Mouse (Mus musculus) right cerebral cortex, postnatal 4 days (tissue): ENCODE data around the gene Arhgap15.

Experiments
- DNase-seq: peaks from one replicate; pipeline ENCODE4 v3.0.0-alpha.2; 2022

The Arhgap15 gene

GRCm38 (mm10) chr2:44044088-44044487 is 295.5 kb downstream of the Arhgap15 start:
- no peak for DNase-seq

- DNase-seq = no peak
Observed at GRCm38 (mm10) chr2:44044634-44045033, 296.0 kb downstream of the Arhgap15 start.

DNA sequence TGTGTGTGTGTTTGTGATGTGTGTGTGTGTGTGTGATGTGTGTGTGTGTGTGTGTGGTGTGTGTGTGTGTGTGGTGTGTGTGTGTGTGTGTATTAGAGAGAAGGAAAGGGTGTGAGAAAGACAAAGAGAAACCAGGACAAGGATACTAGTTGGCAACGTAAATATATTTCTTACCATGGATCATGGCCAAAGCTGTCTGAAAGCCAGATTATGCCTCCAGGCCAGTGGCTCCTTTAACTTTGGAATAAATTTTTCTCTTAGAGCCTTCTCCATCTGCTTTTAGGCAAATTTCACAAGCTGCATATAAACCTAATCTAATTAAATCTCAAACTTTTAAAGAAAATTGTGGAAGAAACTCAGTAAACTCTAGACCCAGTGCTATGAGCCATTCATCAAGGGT is 296.6 kb downstream of the Arhgap15 start:
- no peak for DNase-seq

DNA sequence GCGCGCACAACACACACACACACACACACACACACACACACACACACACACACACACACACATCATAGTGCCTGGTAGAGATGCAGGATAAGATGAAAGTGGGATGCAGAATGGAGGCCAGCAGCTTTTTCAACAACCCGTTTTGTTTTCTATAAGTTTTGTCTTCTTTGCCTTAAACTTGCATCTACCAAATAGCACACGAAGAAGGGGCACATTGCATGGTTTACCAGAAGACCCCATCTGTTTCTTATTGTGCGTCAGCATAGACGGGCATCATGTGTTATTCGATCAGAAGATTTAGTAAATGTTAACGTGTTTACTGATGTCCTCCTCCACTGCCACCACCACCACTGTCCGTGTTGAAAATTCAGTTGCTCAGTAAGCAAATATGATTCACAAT is 311.7 kb downstream of the Arhgap15 start:
- no peak for DNase-seq

DNA sequence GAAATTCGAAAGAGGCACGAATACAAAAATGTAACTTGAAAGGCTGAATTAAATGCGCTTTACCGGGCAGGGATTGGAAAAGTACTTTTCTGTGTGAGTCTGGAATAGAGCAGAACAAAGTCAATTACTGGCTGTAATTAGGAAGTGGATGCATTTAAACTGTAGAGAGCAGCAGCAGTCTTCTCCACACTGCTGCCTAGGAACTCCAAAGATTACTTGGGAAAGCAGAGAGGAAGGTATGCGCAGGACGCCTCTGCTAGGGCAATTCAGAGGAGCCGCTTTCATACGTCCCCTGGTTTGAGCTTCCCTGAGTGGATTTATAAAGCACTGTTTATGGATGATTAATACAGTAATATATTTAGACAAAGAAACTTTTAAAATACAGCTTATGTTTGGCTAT is 312.1 kb downstream of the Arhgap15 start:
- DNase-seq = no peak

DNA sequence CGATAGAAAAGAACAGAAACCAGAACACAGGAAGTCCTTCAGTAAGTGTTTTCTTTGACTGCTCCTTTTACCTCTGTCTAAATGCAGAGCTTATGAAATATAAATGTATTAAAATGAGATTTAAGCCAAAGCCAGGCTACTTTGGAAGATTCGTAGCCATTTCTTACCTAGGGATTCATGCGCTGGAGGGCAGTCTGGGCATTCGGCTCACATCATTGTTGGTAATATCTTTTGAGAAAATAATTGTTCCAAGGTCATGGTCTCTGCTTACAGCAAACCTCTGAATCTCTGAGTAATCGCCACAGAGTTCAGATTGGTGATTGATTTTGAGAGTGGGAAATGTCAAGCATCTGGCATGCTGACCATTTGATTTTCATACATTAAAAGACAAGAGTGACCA is 316.4 kb downstream of the Arhgap15 start:
- no peak for DNase-seq

- DNase-seq = no peak
Observed at GRCm38 (mm10) chr2:44068151-44068840, 319.7 kb downstream of the Arhgap15 start.

DNA sequence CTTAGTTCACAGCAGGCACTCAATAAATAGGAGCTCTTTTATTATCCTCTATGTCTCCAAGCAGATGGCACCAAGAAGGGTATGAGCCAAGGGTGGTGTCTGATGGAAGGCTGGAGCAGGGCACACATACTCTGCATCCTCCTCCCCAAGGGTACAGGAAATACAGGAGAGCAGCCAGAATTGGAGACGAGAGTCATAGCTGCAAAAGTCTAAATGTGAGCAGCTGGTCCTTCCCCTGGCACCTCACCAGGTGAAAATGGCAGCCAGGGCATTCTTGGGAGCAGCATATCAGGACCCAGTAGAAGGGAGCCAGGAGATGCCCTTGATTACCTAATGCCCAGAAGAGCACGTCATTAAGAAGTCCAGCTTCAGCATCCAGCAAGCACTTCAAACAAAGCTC is 320.3 kb downstream of the Arhgap15 start:
- DNase-seq = no peak

GRCm38 (mm10) chr2:44076570-44076969 is 327.9 kb downstream of the Arhgap15 start:
- DNase-seq = no peak

DNA sequence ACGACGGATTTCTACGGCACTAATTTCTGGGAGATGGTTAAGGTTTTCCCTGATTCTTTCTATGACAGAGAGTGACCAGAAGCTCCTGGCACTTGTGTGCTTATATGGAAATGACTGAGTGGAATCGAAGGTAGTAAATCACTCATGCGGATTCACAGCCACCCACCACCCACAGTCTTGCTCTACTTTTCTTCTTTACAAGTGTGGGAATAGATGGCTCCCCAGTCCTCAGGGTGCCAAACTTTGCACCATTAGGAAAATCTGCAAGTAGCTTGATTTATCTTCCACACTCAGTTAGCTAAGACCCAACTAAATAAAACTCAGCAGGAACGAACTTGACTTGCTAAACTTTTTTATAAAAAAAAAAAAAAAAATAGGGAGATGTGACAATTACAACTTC is 331.9 kb downstream of the Arhgap15 start:
- no peak for DNase-seq

GRCm38 (mm10) chr2:44081241-44081640 is 332.6 kb downstream of the Arhgap15 start:
- no peak for DNase-seq

DNA sequence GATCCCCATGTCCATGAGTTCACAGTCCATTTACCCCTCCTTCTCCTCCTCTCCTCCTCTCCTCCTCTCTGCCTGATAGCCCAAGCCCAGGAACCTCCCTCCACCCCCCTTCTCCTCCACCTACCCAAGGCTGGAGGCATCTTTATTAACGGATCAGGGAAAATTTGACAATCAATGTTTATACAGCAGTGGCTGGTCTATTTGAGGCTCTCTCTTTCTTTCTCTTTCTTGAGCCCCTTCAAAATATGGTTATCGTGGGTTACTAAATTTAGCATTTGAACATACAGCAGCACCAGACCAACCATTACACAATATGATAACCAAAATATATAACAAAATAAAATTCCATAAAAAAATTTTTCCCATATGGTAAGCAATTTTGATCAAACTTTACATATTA is 335.8 kb downstream of the Arhgap15 start:
- no peak for DNase-seq

- DNase-seq = no peak
Observed at GRCm38 (mm10) chr2:44086403-44087056, 337.9 kb downstream of the Arhgap15 start.

GRCm38 (mm10) chr2:44098552-44098951 is 349.9 kb downstream of the Arhgap15 start:
- no peak for DNase-seq

GRCm38 (mm10) chr2:44102351-44102750 is 353.7 kb downstream of the Arhgap15 start:
- no peak for DNase-seq

DNA sequence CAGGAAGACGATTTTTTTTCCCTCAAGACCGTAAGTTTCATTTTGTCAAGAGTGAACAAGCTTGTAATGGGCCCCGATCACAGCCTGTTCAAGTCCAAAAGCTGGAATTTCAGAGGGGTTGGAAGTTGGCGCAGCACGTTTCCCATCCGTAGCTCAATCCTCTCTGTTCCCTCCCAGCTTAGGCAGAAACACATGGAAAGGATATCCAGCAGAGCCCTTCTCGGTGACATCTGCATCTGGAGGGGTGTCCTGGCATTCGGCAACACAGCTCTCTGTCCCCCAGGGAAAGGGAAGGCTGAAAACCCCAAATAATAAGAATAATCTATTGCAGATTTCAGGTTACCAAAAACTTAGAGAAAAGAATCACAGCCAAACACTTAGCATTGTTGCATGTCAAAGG is 354.7 kb downstream of the Arhgap15 start:
- no peak for DNase-seq

DNA sequence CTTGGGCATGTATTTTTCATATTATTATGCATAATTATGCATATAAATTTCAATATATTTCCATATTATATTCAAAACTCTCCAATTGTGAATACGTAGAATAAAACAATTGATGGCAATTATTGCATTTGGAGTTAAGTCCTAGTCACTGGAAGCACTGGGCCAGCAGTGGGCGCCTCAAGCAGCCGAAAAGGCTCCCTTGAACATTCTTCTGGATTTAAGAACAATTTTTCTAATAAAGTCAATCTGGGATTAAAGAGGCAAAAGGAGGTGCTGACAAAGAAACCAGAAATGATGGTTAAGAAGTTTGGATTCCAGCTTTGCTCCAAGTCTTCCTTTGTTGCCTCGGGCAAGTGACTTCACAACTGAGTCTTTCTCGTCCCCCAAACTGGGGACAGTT is 355.1 kb downstream of the Arhgap15 start:
- peak; percentile 18 for DNase-seq

DNA sequence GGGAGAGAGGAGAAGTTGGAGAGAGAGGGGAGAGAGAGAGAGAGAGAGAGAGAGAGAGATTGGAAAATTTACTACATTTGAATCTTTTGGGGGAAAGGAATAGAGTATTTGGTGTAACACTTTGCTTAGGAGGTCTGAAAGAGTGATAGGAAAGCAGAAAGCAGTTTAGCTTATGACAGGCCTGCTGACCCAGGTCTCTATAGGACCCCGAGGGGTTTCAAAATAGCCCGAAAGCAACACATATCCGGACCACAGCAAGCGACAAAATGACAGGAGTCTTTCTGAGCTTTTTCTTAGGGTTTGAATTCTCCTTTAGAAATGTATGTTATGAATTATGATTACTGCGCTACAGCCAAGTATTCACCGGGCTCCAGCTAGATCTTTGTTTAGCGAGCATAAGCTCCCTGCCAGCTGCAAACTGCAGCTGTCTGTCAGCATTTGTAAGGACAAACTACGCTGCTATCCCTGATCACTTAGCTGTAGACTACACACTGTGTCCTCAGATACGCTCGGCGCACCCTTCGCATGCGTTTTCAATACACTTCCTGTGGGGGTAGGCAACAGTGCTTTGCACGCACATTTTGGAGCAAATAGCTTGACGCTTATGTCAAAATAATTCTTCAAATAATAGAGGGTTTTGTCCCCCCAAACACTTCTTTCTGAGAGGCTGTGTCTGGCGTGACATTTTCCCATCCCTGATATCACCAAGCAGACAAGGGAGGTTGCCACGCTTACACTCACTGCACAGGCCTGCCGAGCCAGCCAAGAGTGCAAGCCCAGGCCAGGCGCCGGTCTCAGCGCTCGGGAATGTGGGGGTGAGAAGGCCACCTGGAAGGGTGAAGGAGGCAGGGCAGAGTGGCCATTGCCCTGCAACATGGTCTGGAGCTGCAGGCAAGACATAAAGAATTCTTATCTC is 355.9 kb downstream of the Arhgap15 start:
- DNase-seq = peak; percentile 22

- no peak for DNase-seq
Observed at GRCm38 (mm10) chr2:44105198-44105555, 356.6 kb downstream of the Arhgap15 start.

DNA sequence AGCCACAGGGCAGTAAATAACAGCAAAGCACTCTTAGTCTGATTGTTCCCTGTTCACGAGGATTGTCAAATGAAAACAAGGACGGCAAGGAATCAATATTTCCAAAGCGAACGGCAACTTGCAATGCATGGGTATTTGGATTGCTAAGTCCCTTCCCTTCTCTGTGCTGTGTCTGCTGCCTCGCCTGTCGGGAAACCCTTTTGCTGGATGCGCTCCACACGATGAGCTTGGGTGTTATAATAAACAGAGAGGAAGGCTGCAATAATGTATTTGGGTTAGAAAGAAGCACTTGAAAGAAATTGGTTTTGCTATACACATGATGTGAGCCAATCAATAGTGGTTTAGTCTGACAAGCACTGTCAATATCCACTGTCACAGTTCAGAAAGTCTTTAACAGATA is 357.7 kb downstream of the Arhgap15 start:
- DNase-seq = peak; percentile 6

GRCm38 (mm10) chr2:44111276-44111675 is 362.7 kb downstream of the Arhgap15 start:
- no peak for DNase-seq

DNA sequence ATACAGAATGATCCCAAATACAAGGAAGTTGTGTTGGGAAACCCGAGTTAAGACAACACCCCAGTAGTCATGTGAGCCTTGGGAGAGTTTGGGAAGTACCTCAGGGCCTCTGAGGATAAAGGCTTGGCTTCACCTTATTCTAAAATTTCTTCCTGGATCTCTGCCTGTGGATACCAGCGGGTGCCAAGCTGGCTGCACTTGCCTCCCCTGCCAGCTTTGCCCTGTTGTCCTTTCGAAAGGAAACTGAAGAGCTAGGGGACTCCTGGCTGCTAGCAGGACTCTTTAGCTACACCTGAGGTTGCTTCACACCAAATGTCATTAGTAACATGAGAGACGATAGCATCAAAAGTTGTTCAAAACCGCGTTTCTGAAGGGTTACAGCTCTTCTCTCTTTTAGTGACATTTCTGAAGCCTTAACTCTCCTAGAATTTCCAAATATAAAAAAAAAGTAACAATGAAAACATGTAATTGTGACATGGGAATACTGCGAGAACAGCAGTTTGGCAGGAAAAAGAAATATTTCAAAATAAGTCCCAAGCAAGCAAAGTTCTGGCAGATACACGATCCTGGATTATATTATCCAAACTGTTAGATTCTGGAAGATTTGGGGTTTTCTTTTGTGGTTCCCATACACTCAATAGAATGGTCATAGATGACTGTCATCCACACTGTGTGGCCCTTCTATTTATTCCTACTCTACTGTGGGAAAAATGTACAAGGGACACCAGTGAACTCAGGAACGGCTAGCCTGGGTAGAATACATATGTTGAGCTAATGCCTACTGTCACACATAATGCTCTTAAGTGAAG is 364.6 kb downstream of the Arhgap15 start:
- no peak for DNase-seq

GRCm38 (mm10) chr2:44114296-44114695 is 365.7 kb downstream of the Arhgap15 start:
- no peak for DNase-seq
